ENCODE assay signal across 15 mouse cellular contexts in the genomic region with DNA sequence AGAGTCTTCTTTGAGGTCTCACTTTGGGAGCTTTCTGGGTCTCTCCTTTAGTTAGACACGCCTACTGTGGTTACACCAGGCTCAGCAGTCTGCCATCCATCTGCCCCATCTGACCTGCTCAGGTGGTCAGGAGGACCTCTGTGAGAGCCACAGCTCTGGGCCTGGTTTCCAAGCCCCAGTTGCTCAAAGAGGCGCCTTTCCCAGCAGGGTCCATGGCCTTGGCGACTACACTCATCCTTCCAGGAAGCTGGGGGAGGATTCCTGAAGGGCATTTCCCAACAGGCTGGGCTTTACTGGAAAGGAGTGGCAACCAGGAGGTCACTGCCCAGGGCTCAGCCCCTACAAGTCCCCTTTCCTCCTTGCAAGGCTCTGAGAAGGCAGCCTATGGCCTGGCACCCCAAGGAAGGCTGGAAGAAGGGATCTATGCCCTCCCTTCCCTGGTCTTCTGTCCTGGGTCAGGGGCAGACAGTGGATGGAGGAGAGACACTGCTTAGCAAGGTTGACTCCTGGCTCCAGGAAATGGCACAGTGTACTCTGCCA. TPM values are rescaled to one million over a fixed set of nuclear protein-coding genes. Genes with fewer than 3 reads are reported as not detected.
A peak's percentile ranks its signal among the peaks of the same experiment; 100 is the strongest.
DNase-seq lines count a peak whose midpoint lies in the region; ATAC-seq and TF ChIP-seq lines count a peak whose summit lies in the region.
"Had no signal": no experiment of that assay in that cellular context is flagged by ENCODE, and none has a peak within 500 bp of the region (broad histone marks: within the 10 kb centered on the region; RNA-seq: fewer than 3 reads in every experiment).

No protein-coding gene starts in this region.

- peak overlapping the region; percentile 41; the same call in 1 of the 2 replicates for H3K27ac ChIP-seq in heart, postnatal 0 days (ENCODE audit: low read depth)
- H3K27ac ChIP-seq in midbrain, embryonic 11.5 days (ENCODE audit: low read depth, low read length) = no peak overlapping the region
- H3K27ac ChIP-seq in midbrain, embryonic 16.5 days (ENCODE audit: low read length) = no peak overlapping the region
- 0 out of 2 replicates have a peak overlapping the region, but pooled peaks have one; percentile 2 for H3K27ac ChIP-seq in limb, embryonic 14.5 days (replicated peaks; ENCODE audit: low read depth, low read length)
- H3K27ac ChIP-seq: neural tube, embryonic 13.5 days had no signal

- intact Hi-C loops in heart, postnatal 10 days (cut with DNase I) = no loop called here

- H3K9ac ChIP-seq in heart, postnatal 0 days (replicated peaks; ENCODE audit: low read depth, low read length) = no peak overlapping the region
- no peak overlapping the region for H3K9ac ChIP-seq in midbrain, embryonic 11.5 days (ENCODE audit: low read length)
- H3K9ac ChIP-seq in midbrain, embryonic 16.5 days (ENCODE audit: low read depth, low read length) = no peak overlapping the region
- no peak overlapping the region for H3K9ac ChIP-seq in limb, embryonic 14.5 days (ENCODE audit: low read depth, low read length, severe bottlenecking)
- H3K9ac ChIP-seq: neural tube, embryonic 13.5 days had no signal

- H3K4me2 ChIP-seq in heart, postnatal 0 days (ENCODE audit: low read depth, low read length) = no peak overlapping the region
- H3K4me2 ChIP-seq in midbrain, embryonic 11.5 days = no peak overlapping the region
- H3K4me2 ChIP-seq in midbrain, embryonic 16.5 days (ENCODE audit: low read length) = no peak overlapping the region
- H3K4me2 ChIP-seq in limb, embryonic 14.5 days (replicated peaks; ENCODE audit: low read depth, low read length, severe bottlenecking) = no peak overlapping the region
- H3K4me2 ChIP-seq: neural tube, embryonic 13.5 days had no signal

- H3K4me3 ChIP-seq in heart, postnatal 0 days (ENCODE audit: low read depth, low read length) = no peak overlapping the region
- H3K4me3 ChIP-seq in midbrain, embryonic 11.5 days (ENCODE audit: low read depth, low read length) = no peak overlapping the region
- no peak overlapping the region for H3K4me3 ChIP-seq in midbrain, embryonic 16.5 days (ENCODE audit: low read depth, low read length)
- no peak overlapping the region for H3K4me3 ChIP-seq in limb, embryonic 14.5 days (replicated peaks; ENCODE audit: low read length)
- H3K4me3 ChIP-seq: erythroblast, embryonic 14.5 days; neural tube, embryonic 13.5 days had no signal

- no peak for TF ChIP-seq CTCF in heart, postnatal 0 days (IDR thresholded peaks at IDR 0.05; ENCODE audit: low read depth)

- WGBS in heart, postnatal 0 days = 71% methylated on average over 3 of the region's 3 CpGs
- WGBS in midbrain, embryonic 11.5 days = 80% methylated on average over 3 of the region's 3 CpGs
- 92% methylated on average over 3 of the region's 3 CpGs for whole genome bisulfite sequencing in midbrain, embryonic 16.5 days
- 88% methylated on average over 3 of the region's 3 CpGs for WGBS in limb, embryonic 14.5 days

- peak; percentile 36 to 91 for DNase-seq in adrenal gland, adult (ENCODE audit: inconsistent age in 2 of 2, low spot score in 1 of 2)
- no peak for DNase-seq in adrenal gland, postnatal 10 days
- no peak for DNase-seq in heart, postnatal 0 days (ENCODE audit: low spot score)
- DNase-seq in heart, postnatal 10 days = no peak
- DNase-seq in midbrain, embryonic 11.5 days (ENCODE audit: low spot score, missing footprints) = peak; percentile 70
- no peak for DNase-seq in limb, embryonic 14.5 days (ENCODE audit: low spot score)
- DNase-seq in urinary bladder, postnatal 36 days (ENCODE audit: low spot score in 2 of 2) = no peak
- DNase-seq: cerebellum, adult 8-10 months; kidney, postnatal 10 days; midbrain, embryonic 14.5 days; right cerebral cortex, postnatal 14 days had no signal

- TF ChIP-seq EP300 in heart, postnatal 0 days (IDR thresholded peaks at IDR 0.05; ENCODE audit: low read depth) = no peak

- H3K36me3 ChIP-seq in heart, postnatal 0 days (replicated peaks; ENCODE audit: control insufficient read depth, insufficient read depth, low read length) = no peaks in the 10 kb centered on the region
- no peaks in the 10 kb centered on the region for H3K36me3 ChIP-seq in midbrain, embryonic 11.5 days (ENCODE audit: control insufficient read depth, insufficient read depth, low read length)
- no peaks in the 10 kb centered on the region for H3K36me3 ChIP-seq in midbrain, embryonic 16.5 days (ENCODE audit: control insufficient read depth, insufficient read depth, low read length)
- no peaks in the 10 kb centered on the region; the same call in none of the 2 replicates for H3K36me3 ChIP-seq in limb, embryonic 14.5 days (ENCODE audit: control insufficient read depth, insufficient read depth, low read length)
- H3K36me3 ChIP-seq: neural tube, embryonic 13.5 days had no signal

- no peaks in the 10 kb centered on the region for H3K27me3 ChIP-seq in heart, postnatal 0 days (ENCODE audit: control insufficient read depth, insufficient read depth, low read length)
- H3K27me3 ChIP-seq in midbrain, embryonic 11.5 days (ENCODE audit: control insufficient read depth, insufficient read depth, low read length) = no peaks in the 10 kb centered on the region
- H3K27me3 ChIP-seq in midbrain, embryonic 16.5 days (ENCODE audit: control insufficient read depth, insufficient read depth, low read depth, low read length) = no peaks in the 10 kb centered on the region
- H3K27me3 ChIP-seq in limb, embryonic 14.5 days (ENCODE audit: control insufficient read depth, insufficient read depth, low read length) = no peaks in the 10 kb centered on the region
- H3K27me3 ChIP-seq: neural tube, embryonic 13.5 days had no signal

- H3K9me3 ChIP-seq in heart, postnatal 0 days (replicated peaks; ENCODE audit: control insufficient read depth, low read length) = no peaks in the 10 kb centered on the region
- H3K9me3 ChIP-seq in midbrain, embryonic 11.5 days (ENCODE audit: control insufficient read depth, low read length) = no peaks in the 10 kb centered on the region
- no peaks in the 10 kb centered on the region for H3K9me3 ChIP-seq in midbrain, embryonic 16.5 days (replicated peaks; ENCODE audit: control insufficient read depth, low read length, poor library complexity, severe bottlenecking)
- H3K9me3 ChIP-seq in limb, embryonic 14.5 days (ENCODE audit: control insufficient read depth, low read length) = no peaks in the 10 kb centered on the region
- H3K9me3 ChIP-seq: neural tube, embryonic 13.5 days had no signal

- ATAC-seq in heart, postnatal 0 days (ENCODE audit: insufficient read depth, low read depth) = no peak
- ATAC-seq in midbrain, embryonic 11.5 days (ENCODE audit: low FRiP score) = no peak
- no peak for ATAC-seq in midbrain, embryonic 16.5 days
- no peak for ATAC-seq in limb, embryonic 14.5 days (ENCODE audit: low FRiP score, low read depth)
- ATAC-seq: hindbrain, embryonic 16.5 days had no signal

- H3K4me1 ChIP-seq in heart, postnatal 0 days (ENCODE audit: control insufficient read depth, insufficient read depth) = peaks cover 64% of the 10 kb centered on the region
- no peaks in the 10 kb centered on the region for H3K4me1 ChIP-seq in midbrain, embryonic 11.5 days (ENCODE audit: control insufficient read depth, insufficient read depth, low read length)
- H3K4me1 ChIP-seq in midbrain, embryonic 16.5 days (ENCODE audit: control insufficient read depth, insufficient read depth, low read length) = no peaks in the 10 kb centered on the region
- H3K4me1 ChIP-seq in limb, embryonic 14.5 days (ENCODE audit: control insufficient read depth, insufficient read depth, low read length) = peaks cover 6% of the 10 kb centered on the region; the same call in 1 of the 2 replicates

- TF ChIP-seq POLR2A in limb, embryonic 14.5 days (IDR thresholded peaks at IDR 0.05; ENCODE audit: borderline replicate concordance, extremely low read depth, insufficient read depth, insufficient read length) = no peak

RNA-seq across cellular contexts. Expression of a gene that starts 25.5 kb away (rescaled TPM):
- 10 to 100 TPM; 22.2 to 26.3 TPM for total RNA-seq in adrenal gland, postnatal 10 days (2021)
- total RNA-seq in heart, postnatal 0 days (2014; rRNA removed; ENCODE audit: low replicate concordance) = 7.3 and 13.9 TPM in 2 replicates
- 7.9 and 9.1 TPM in 2 replicates for polyA plus RNA-seq in heart, postnatal 0 days (2015; fragmentation: Nextera tagmentation; extraction: Ambion mirVana)
- 10 to 100 TPM; 15.9 to 17.9 TPM for total RNA-seq in heart, postnatal 10 days (2021)
- polyA plus RNA-seq in midbrain, embryonic 11.5 days (2014; fragmentation: Nextera tagmentation; extraction: Ambion mirVana) = 13.0 TPM in 2 replicates
- 16.7 and 19.2 TPM in 2 replicates for polyA plus RNA-seq in midbrain, embryonic 16.5 days (2015; fragmentation: Nextera tagmentation; extraction: Ambion mirVana)
- 30.3 and 35.3 TPM in 2 replicates for polyA plus RNA-seq in limb, embryonic 14.5 days (2012; rRNA removed)
- 20.2 and 22.4 TPM in 2 replicates for polyA plus RNA-seq in limb, embryonic 14.5 days (2014; fragmentation: Nextera tagmentation; extraction: Ambion mirVana)

RNA-seq across cellular contexts. Expression of a gene that starts 29.4 kb away (rescaled TPM):
- 10 to 100 TPM; 59.4 to 59.8 TPM for total RNA-seq in adrenal gland, postnatal 10 days (2021)
- total RNA-seq in heart, postnatal 0 days (2014; rRNA removed; ENCODE audit: low replicate concordance) = 111 and 125 TPM in 2 replicates
- polyA plus RNA-seq in heart, postnatal 0 days (2015; fragmentation: Nextera tagmentation; extraction: Ambion mirVana) = 53.3 and 59.6 TPM in 2 replicates
- 10 to 100 TPM; 25.8 to 29.6 TPM for total RNA-seq in heart, postnatal 10 days (2021)
- 46.1 and 56.0 TPM in 2 replicates for polyA plus RNA-seq in midbrain, embryonic 11.5 days (2014; fragmentation: Nextera tagmentation; extraction: Ambion mirVana)
- 155 and 171 TPM in 2 replicates for polyA plus RNA-seq in midbrain, embryonic 16.5 days (2015; fragmentation: Nextera tagmentation; extraction: Ambion mirVana)
- 213 and 279 TPM in 2 replicates for polyA plus RNA-seq in limb, embryonic 14.5 days (2012; rRNA removed)
- 94.4 and 103 TPM in 2 replicates for polyA plus RNA-seq in limb, embryonic 14.5 days (2014; fragmentation: Nextera tagmentation; extraction: Ambion mirVana)

RNA-seq across cellular contexts. Expression of a gene that starts 37.0 kb away (rescaled TPM):
- 10 to 100 TPM; 84.0 to 97.4 TPM for total RNA-seq in adrenal gland, postnatal 10 days (2021)
- 110 and 120 TPM in 2 replicates for total RNA-seq in heart, postnatal 0 days (2014; rRNA removed; ENCODE audit: low replicate concordance)
- 93.5 and 96.7 TPM in 2 replicates for polyA plus RNA-seq in heart, postnatal 0 days (2015; fragmentation: Nextera tagmentation; extraction: Ambion mirVana)
- total RNA-seq in heart, postnatal 10 days (2021) = 10 to 100 TPM; 79.5 to 81.3 TPM
- polyA plus RNA-seq in midbrain, embryonic 11.5 days (2014; fragmentation: Nextera tagmentation; extraction: Ambion mirVana) = 48.0 and 50.0 TPM in 2 replicates
- 43.1 and 43.3 TPM in 2 replicates for polyA plus RNA-seq in midbrain, embryonic 16.5 days (2015; fragmentation: Nextera tagmentation; extraction: Ambion mirVana)
- 52.5 and 61.0 TPM in 2 replicates for polyA plus RNA-seq in limb, embryonic 14.5 days (2012; rRNA removed)
- polyA plus RNA-seq in limb, embryonic 14.5 days (2014; fragmentation: Nextera tagmentation; extraction: Ambion mirVana) = 60.3 and 61.7 TPM in 2 replicates

RNA-seq across cellular contexts. Expression of a gene that starts 37.2 kb away (rescaled TPM):
- 100 to 1,000 TPM; 226 to 250 TPM for total RNA-seq in adrenal gland, postnatal 10 days (2021)
- total RNA-seq in heart, postnatal 0 days (2014; rRNA removed; ENCODE audit: low replicate concordance) = 422 and 440 TPM in 2 replicates
- polyA plus RNA-seq in heart, postnatal 0 days (2015; fragmentation: Nextera tagmentation; extraction: Ambion mirVana) = 195 and 200 TPM in 2 replicates
- 100 to 1,000 TPM; 185 to 190 TPM for total RNA-seq in heart, postnatal 10 days (2021)
- 203 and 215 TPM in 2 replicates for polyA plus RNA-seq in midbrain, embryonic 11.5 days (2014; fragmentation: Nextera tagmentation; extraction: Ambion mirVana)
- 406 and 425 TPM in 2 replicates for polyA plus RNA-seq in midbrain, embryonic 16.5 days (2015; fragmentation: Nextera tagmentation; extraction: Ambion mirVana)
- 363 and 431 TPM in 2 replicates for polyA plus RNA-seq in limb, embryonic 14.5 days (2012; rRNA removed)
- 219 and 248 TPM in 2 replicates for polyA plus RNA-seq in limb, embryonic 14.5 days (2014; fragmentation: Nextera tagmentation; extraction: Ambion mirVana)

RNA-seq across cellular contexts. Expression of a gene that starts 43.9 kb away (rescaled TPM):
- 10 to 100 TPM; 92.0 to 96.9 TPM for total RNA-seq in adrenal gland, postnatal 10 days (2021)
- 107 and 143 TPM in 2 replicates for total RNA-seq in heart, postnatal 0 days (2014; rRNA removed; ENCODE audit: low replicate concordance)
- polyA plus RNA-seq in heart, postnatal 0 days (2015; fragmentation: Nextera tagmentation; extraction: Ambion mirVana) = 55.6 and 57.3 TPM in 2 replicates
- total RNA-seq in heart, postnatal 10 days (2021) = 10 to 100 TPM; 54.7 to 55.6 TPM
- 87.8 and 96.9 TPM in 2 replicates for polyA plus RNA-seq in midbrain, embryonic 11.5 days (2014; fragmentation: Nextera tagmentation; extraction: Ambion mirVana)
- polyA plus RNA-seq in midbrain, embryonic 16.5 days (2015; fragmentation: Nextera tagmentation; extraction: Ambion mirVana) = 151 and 173 TPM in 2 replicates
- 163 and 236 TPM in 2 replicates for polyA plus RNA-seq in limb, embryonic 14.5 days (2012; rRNA removed)
- polyA plus RNA-seq in limb, embryonic 14.5 days (2014; fragmentation: Nextera tagmentation; extraction: Ambion mirVana) = 151 and 171 TPM in 2 replicates

Comparison
In these comparisons a context has a peak if more than half of its experiments do, and no peak if none do; other contexts are left out.
1. DNase-seq: peak in adrenal gland, adult (2 of 2) and midbrain, embryonic 11.5 days (single experiment); none in adrenal gland, postnatal 10 days (single experiment), heart, postnatal 0 days (single experiment), heart, postnatal 10 days (0 of 2), limb, embryonic 14.5 days (single experiment) and urinary bladder, postnatal 36 days (0 of 2).
2. H3K27ac ChIP-seq: peak in heart, postnatal 0 days (single experiment) and limb, embryonic 14.5 days (single experiment); none in midbrain, embryonic 11.5 days (single experiment) and midbrain, embryonic 16.5 days (single experiment).